Mouse (Mus musculus) lung, postnatal 10 days (tissue): ENCODE data around the gene Ccnyl1.
"Not testable (repeated sequence)": the region's sequence is repeated elsewhere in the genome, so short reads cannot be mapped to it uniquely, and the experiment has no call there.

Source experiments
- DNase-seq: peaks from one replicate; pipeline ENCODE4 v3.0.0; 2021

The Ccnyl1 gene

GRCm38 (mm10) chr1:64690213-64691013, at the start of gene Ccnyl1:
Gene Ccnyl1 (plus strand): TSS chr1:64690455.
- DNase-seq: peak; percentile 99

- no peak for DNase-seq
Observed at GRCm38 (mm10) chr1:64641069-64641468, 49.2 kb upstream of the Ccnyl1 start.

GRCm38 (mm10) chr1:64642541-64642940, 47.7 kb upstream of the Ccnyl1 start:
- not testable (repeated sequence) for DNase-seq

- no peak for DNase-seq
Observed at GRCm38 (mm10) chr1:64644513-64644912, 45.7 kb upstream of the Ccnyl1 start.

GRCm38 (mm10) chr1:64649362-64650124, 40.7 kb upstream of the Ccnyl1 start:
- DNase-seq: no peak

- DNase-seq: no peak
Observed at GRCm38 (mm10) chr1:64653701-64654100, 36.6 kb upstream of the Ccnyl1 start.

GRCm38 (mm10) chr1:64655415-64655814, 34.8 kb upstream of the Ccnyl1 start:
- DNase-seq: no peak

GRCm38 (mm10) chr1:64656423-64657129, 33.7 kb upstream of the Ccnyl1 start:
- no peak for DNase-seq

GRCm38 (mm10) chr1:64658876-64659275, 31.4 kb upstream of the Ccnyl1 start:
- DNase-seq: no peak

GRCm38 (mm10) chr1:64667111-64667633, 23.1 kb upstream of the Ccnyl1 start:
- no peak for DNase-seq

- no peak for DNase-seq
Observed at GRCm38 (mm10) chr1:64669451-64669850, 20.8 kb upstream of the Ccnyl1 start.

- DNase-seq: no peak
Observed at GRCm38 (mm10) chr1:64673931-64674330, 16.3 kb upstream of the Ccnyl1 start.

GRCm38 (mm10) chr1:64676060-64676839, 14.0 kb upstream of the Ccnyl1 start:
- no peak for DNase-seq

- no peak for DNase-seq
Observed at GRCm38 (mm10) chr1:64681499-64681898, 8.8 kb upstream of the Ccnyl1 start.

GRCm38 (mm10) chr1:64683039-64683438, 7.2 kb upstream of the Ccnyl1 start:
- DNase-seq: no peak

GRCm38 (mm10) chr1:64684440-64684839, 5.8 kb upstream of the Ccnyl1 start:
- no peak for DNase-seq

- no peak for DNase-seq
Observed at GRCm38 (mm10) chr1:64688046-64688445, 2.2 kb upstream of the Ccnyl1 start.

GRCm38 (mm10) chr1:64689561-64690212, 568 bp upstream of the Ccnyl1 start:
- DNase-seq: no peak

GRCm38 (mm10) chr1:64691121-64691551, 881 bp downstream of the Ccnyl1 start:
- DNase-seq: peak; percentile 58

- DNase-seq: no peak
Observed at GRCm38 (mm10) chr1:64691581-64691980, 1.3 kb downstream of the Ccnyl1 start.

GRCm38 (mm10) chr1:64695156-64695555, 4.9 kb downstream of the Ccnyl1 start:
- no peak for DNase-seq

- no peak for DNase-seq
Observed at GRCm38 (mm10) chr1:64701780-64702179, 11.5 kb downstream of the Ccnyl1 start.
